In genomic region chr8:126526864-126527571, GRCm38 (mm10) we compare ENCODE assay signal across 8 mouse cellular contexts. TPM values are rescaled to one million over a fixed set of nuclear protein-coding genes. Genes with fewer than 3 reads are reported as not detected.
A peak's percentile ranks its signal among the peaks of the same experiment; 100 is the strongest.
DNase-seq lines count a peak whose midpoint lies in the region; ATAC-seq and TF ChIP-seq lines count a peak whose summit lies in the region.

No protein-coding gene starts in this region.

- no peaks in the 10 kb centered on the region for H3K27me3 ChIP-seq in embryonic facial prominence, embryonic 14.5 days (replicated peaks; ENCODE audit: control insufficient read depth, insufficient read depth, low read length)
- no peaks in the 10 kb centered on the region for H3K27me3 ChIP-seq in intestine, embryonic 14.5 days (replicated peaks; ENCODE audit: control insufficient read depth, insufficient read depth, low read length)
- H3K27me3 ChIP-seq in liver, postnatal 0 days (ENCODE audit: insufficient read depth, low read length): no peaks in the 10 kb centered on the region

- peak overlapping the region; percentile 46; the same call in 1 of the 2 replicates for H3K27ac ChIP-seq in embryonic facial prominence, embryonic 14.5 days (replicated peaks; ENCODE audit: low read depth, low read length)
- H3K27ac ChIP-seq in intestine, embryonic 14.5 days (ENCODE audit: low read depth): peak overlapping the region; percentile 72
- peak overlapping the region; percentile 65 for H3K27ac ChIP-seq in liver, postnatal 0 days (ENCODE audit: low read depth)

- 47% methylated on average over 14 of the region's 14 CpGs for WGBS in embryonic facial prominence, embryonic 14.5 days
- WGBS in intestine, embryonic 14.5 days: 26% methylated on average over 14 of the region's 14 CpGs
- 42% methylated on average over 14 of the region's 14 CpGs for WGBS in liver, postnatal 0 days (ENCODE audit: insufficient replicate concordance)

- no peak overlapping the region for H3K9ac ChIP-seq in embryonic facial prominence, embryonic 14.5 days (ENCODE audit: low read depth, low read length)
- no peak overlapping the region for H3K9ac ChIP-seq in intestine, embryonic 14.5 days (ENCODE audit: low read length)
- no peak overlapping the region for H3K9ac ChIP-seq in liver, postnatal 0 days (replicated peaks)

- no peak for TF ChIP-seq EP300 in liver, postnatal 0 days (IDR thresholded peaks at IDR 0.05; ENCODE audit: low read depth)

- no peak overlapping the region for H3K4me2 ChIP-seq in embryonic facial prominence, embryonic 14.5 days (ENCODE audit: low read depth, low read length)
- peak overlapping the region; percentile 8; the same call in 1 of the 2 replicates for H3K4me2 ChIP-seq in intestine, embryonic 14.5 days (ENCODE audit: low read length)
- H3K4me2 ChIP-seq in liver, postnatal 0 days (ENCODE audit: low read depth, low read length): no peak overlapping the region

- H3K9me3 ChIP-seq in embryonic facial prominence, embryonic 14.5 days (ENCODE audit: control insufficient read depth, low read length): no peaks in the 10 kb centered on the region
- H3K9me3 ChIP-seq in intestine, embryonic 14.5 days (ENCODE audit: control insufficient read depth, low read length): no peaks in the 10 kb centered on the region
- H3K9me3 ChIP-seq in liver, postnatal 0 days (ENCODE audit: low read length): no peaks in the 10 kb centered on the region

- TF ChIP-seq CTCF in liver, postnatal 0 days (IDR thresholded peaks at IDR 0.05; ENCODE audit: low read depth): no peak

- DNase-seq in left cerebral cortex, postnatal 36 days (ENCODE audit: low spot score in 2 of 2): peak; percentile 30 to 49
- no peak for DNase-seq in left cerebral cortex, adult 8-10 months (ENCODE audit: low spot score in 2 of 2)
- DNase-seq in embryonic facial prominence, embryonic 14.5 days (ENCODE audit: low spot score): peak; percentile 48
- peak; percentile 63 for DNase-seq in intestine, embryonic 14.5 days (ENCODE audit: low spot score)
- peak; percentile 33 for DNase-seq in liver, postnatal 0 days
- peak; percentile 72 for DNase-seq in testis, postnatal 10 days (ENCODE audit: low spot score)
- DNase-seq in embryo, embryonic 10 days (ENCODE audit: low spot score): no peak
- no peak for DNase-seq in embryo, embryonic 9.5 days (ENCODE audit: extremely low spot score)

- no peak for ATAC-seq in embryonic facial prominence, embryonic 14.5 days (ENCODE audit: low read depth)
- ATAC-seq in intestine, embryonic 14.5 days (replicated peaks; ENCODE audit: low FRiP score, low TSS enrichment, low read depth): no peak
- peak; percentile 72 for ATAC-seq in liver, postnatal 0 days

- intact Hi-C loops in left cerebral cortex, postnatal 36 days (cut with DNase I): no loop called here

- H3K4me1 ChIP-seq in embryonic facial prominence, embryonic 14.5 days (ENCODE audit: control insufficient read depth, insufficient read depth, low read length): peaks cover 34% of the 10 kb centered on the region
- peaks cover 32% of the 10 kb centered on the region for H3K4me1 ChIP-seq in intestine, embryonic 14.5 days (replicated peaks; ENCODE audit: control insufficient read depth, insufficient read depth, low read length)
- 0 out of 2 replicates have a peak, but pooled peaks cover 2% of the 10 kb centered on the region for H3K4me1 ChIP-seq in liver, postnatal 0 days (ENCODE audit: insufficient read depth)

- no peaks in the 10 kb centered on the region for H3K36me3 ChIP-seq in embryonic facial prominence, embryonic 14.5 days (ENCODE audit: control insufficient read depth, insufficient read depth, low read length)
- H3K36me3 ChIP-seq in intestine, embryonic 14.5 days (ENCODE audit: control insufficient read depth, insufficient read depth, low read length): no peaks in the 10 kb centered on the region
- H3K36me3 ChIP-seq in liver, postnatal 0 days (replicated peaks; ENCODE audit: insufficient read depth, low read length): no peaks in the 10 kb centered on the region

- no peak overlapping the region for H3K4me3 ChIP-seq in embryonic facial prominence, embryonic 14.5 days (ENCODE audit: low read depth, low read length)
- H3K4me3 ChIP-seq in intestine, embryonic 14.5 days (ENCODE audit: low read depth, low read length): no peak overlapping the region
- no peak overlapping the region for H3K4me3 ChIP-seq in liver, postnatal 0 days (ENCODE audit: low read depth, low read length)

RNA-seq across cellular contexts. Expression of gene Tarbp1, which starts 52.2 kb away (rescaled TPM):
- 1 to 10 TPM; 3.1 to 4.4 TPM for total RNA-seq in left cerebral cortex, postnatal 36 days (2021)
- 1 to 10 TPM; 4.0 to 4.8 (median 4.3) TPM for total RNA-seq in left cerebral cortex, adult 8-10 months (2022)
- 3.2 and 3.5 TPM in 2 replicates for polyA plus RNA-seq in embryonic facial prominence, embryonic 14.5 days (2014; fragmentation: Nextera tagmentation; extraction: Ambion mirVana)
- polyA plus RNA-seq in intestine, embryonic 14.5 days (2014; fragmentation: Nextera tagmentation; extraction: Ambion mirVana): 6.3 TPM in 2 replicates
- polyA plus RNA-seq in liver, postnatal 0 days (2015; fragmentation: Nextera tagmentation; extraction: Ambion mirVana): 0.82 and 1.1 TPM in 2 replicates

Comparison
In these comparisons a context has a peak if more than half of its experiments do, and no peak if none do; other contexts are left out.
1. DNase-seq: peak in left cerebral cortex, postnatal 36 days (2 of 2), embryonic facial prominence, embryonic 14.5 days (single experiment), intestine, embryonic 14.5 days (single experiment), liver, postnatal 0 days (single experiment) and testis, postnatal 10 days (single experiment); none in left cerebral cortex, adult 8-10 months (0 of 2), embryo, embryonic 10 days (single experiment) and embryo, embryonic 9.5 days (single experiment).
2. Peak in every context shown above with its lines, with median percentiles within 50 percentile points of each other: H3K27ac ChIP-seq.